ENCODE assay signal across 8 mouse cellular contexts in the genomic region with DNA sequence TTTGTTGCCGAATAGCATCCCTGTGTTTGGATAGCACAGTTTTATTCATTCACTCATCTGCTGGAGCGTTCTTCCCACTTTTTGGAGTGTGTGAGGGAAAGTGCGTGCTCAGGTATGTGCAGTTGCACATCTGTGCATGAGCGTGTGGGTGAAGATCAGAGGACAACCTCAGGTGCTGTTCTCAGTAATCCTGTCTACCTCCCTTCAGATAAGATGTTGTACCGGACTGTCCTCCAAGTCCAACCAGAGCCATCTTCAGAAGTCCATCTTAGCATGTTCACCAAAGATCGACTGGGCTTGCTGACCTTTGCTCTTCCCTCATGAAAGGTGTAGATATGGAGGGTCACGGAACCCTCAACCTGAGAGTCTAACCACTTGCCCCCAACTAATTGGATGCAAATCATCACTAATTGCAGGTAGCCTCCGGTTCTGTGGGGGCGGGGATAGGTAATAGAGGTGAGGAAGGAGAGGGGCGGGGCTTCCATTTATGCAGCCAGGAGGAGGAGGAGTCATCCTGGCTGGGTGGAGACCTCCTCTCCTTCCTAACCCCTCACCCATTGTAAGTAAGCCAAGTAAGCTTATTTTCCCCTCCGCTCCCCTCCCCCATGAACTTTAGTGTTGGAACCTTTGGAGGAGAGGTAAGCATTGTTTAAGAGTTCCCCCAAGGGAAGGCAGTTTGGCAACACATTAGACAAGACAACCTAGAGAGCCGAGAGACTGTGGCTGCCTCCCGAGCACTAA. TPM values are rescaled to one million over a fixed set of nuclear protein-coding genes. Genes with fewer than 3 reads are reported as not detected.
DNase-seq lines count a peak whose midpoint lies in the region; ATAC-seq and TF ChIP-seq lines count a peak whose summit lies in the region.

No protein-coding gene starts in this region.

- no peak for ATAC-seq in kidney, postnatal 0 days (replicated peaks; ENCODE audit: low FRiP score, low read depth)
- no peak for ATAC-seq in embryonic facial prominence, embryonic 12.5 days (ENCODE audit: insufficient number of reproducible peaks, insufficient read depth, low FRiP score, low TSS enrichment)
- peak; percentile 58; the same call in 1 of the 2 replicates for ATAC-seq in intestine, embryonic 16.5 days

- H3K4me3 ChIP-seq in kidney, postnatal 0 days (replicated peaks; ENCODE audit: low read depth, low read length), result peak overlapping the region; percentile 23
- H3K4me3 ChIP-seq in embryonic facial prominence, embryonic 12.5 days, result peak overlapping the region; percentile 21; the same call in 1 of the 2 replicates
- peak overlapping the region; percentile 45 for H3K4me3 ChIP-seq in intestine, embryonic 16.5 days (ENCODE audit: low read length)
- H3K4me3 ChIP-seq in myocyte, result no peak overlapping the region

- H3K9ac ChIP-seq in kidney, postnatal 0 days (ENCODE audit: low read depth, low read length), result 0 out of 2 replicates have a peak overlapping the region, but pooled peaks have one; percentile 9
- H3K9ac ChIP-seq in embryonic facial prominence, embryonic 12.5 days, result no peak overlapping the region
- H3K9ac ChIP-seq in intestine, embryonic 16.5 days (ENCODE audit: low read depth, low read length), result peak overlapping the region; percentile 17

- no peak overlapping the region for H3ac ChIP-seq in myocyte (ENCODE audit: control insufficient read depth, insufficient read length)

- TF ChIP-seq POLR2A in myocyte (IDR thresholded peaks at IDR 0.05; ENCODE audit: insufficient read length, low read depth), result no peak

- H3K9me3 ChIP-seq in kidney, postnatal 0 days (replicated peaks; ENCODE audit: low read length), result no peaks in the 10 kb centered on the region
- H3K9me3 ChIP-seq in embryonic facial prominence, embryonic 12.5 days, result no peaks in the 10 kb centered on the region
- peaks cover 4% of the 10 kb centered on the region; the same call in 1 of the 2 replicates for H3K9me3 ChIP-seq in intestine, embryonic 16.5 days (ENCODE audit: control insufficient read depth, low read length)

- DNase-seq in kidney, postnatal 0 days (ENCODE audit: low spot score), result no peak
- no peak for DNase-seq in kidney, adult 18-20 months
- DNase-seq in ovary, postnatal 36 days (ENCODE audit: low spot score), result no peak
- DNase-seq in c-Kit-positive CD71-positive TER-119-positive erythroid progenitor cells, embryonic 14.5 days (ENCODE audit: low spot score), result no peak
- no peak for DNase-seq in right cerebral cortex, postnatal 14 days

- WGBS in kidney, postnatal 0 days, result 13% methylated on average over 13 of the region's 13 CpGs
- WGBS in embryonic facial prominence, embryonic 12.5 days, result 23% methylated on average over 12 of the region's 13 CpGs
- 15% methylated on average over 13 of the region's 13 CpGs for WGBS in intestine, embryonic 16.5 days

- no peak for TF ChIP-seq CTCF in kidney, postnatal 0 days (IDR thresholded peaks at IDR 0.05; ENCODE audit: low read depth)

- 0 out of 2 replicates have a peak, but pooled peaks cover 3% of the 10 kb centered on the region for H3K4me1 ChIP-seq in kidney, postnatal 0 days (replicated peaks; ENCODE audit: insufficient read depth, low read length)
- peaks cover 6% of the 10 kb centered on the region; the same call in 1 of the 2 replicates for H3K4me1 ChIP-seq in embryonic facial prominence, embryonic 12.5 days
- peaks cover 9% of the 10 kb centered on the region for H3K4me1 ChIP-seq in intestine, embryonic 16.5 days (ENCODE audit: control insufficient read depth, insufficient read depth, low read length)

- no peaks in the 10 kb centered on the region for H3K36me3 ChIP-seq in kidney, postnatal 0 days (ENCODE audit: insufficient read depth, low read length)
- no peaks in the 10 kb centered on the region for H3K36me3 ChIP-seq in embryonic facial prominence, embryonic 12.5 days
- H3K36me3 ChIP-seq in intestine, embryonic 16.5 days (ENCODE audit: control insufficient read depth, insufficient read depth, low read length), result no peaks in the 10 kb centered on the region
- H3K36me3 ChIP-seq in myocyte (ENCODE audit: control insufficient read depth, insufficient read depth), result no peaks in the 10 kb centered on the region

- H3K27ac ChIP-seq in kidney, postnatal 0 days, result no peak overlapping the region
- no peak overlapping the region for H3K27ac ChIP-seq in embryonic facial prominence, embryonic 12.5 days
- no peak overlapping the region for H3K27ac ChIP-seq in intestine, embryonic 16.5 days (ENCODE audit: low read length)

- no peaks in the 10 kb centered on the region for H3K79me2 ChIP-seq in myocyte (ENCODE audit: control insufficient read depth, insufficient read depth)

- H3K4me2 ChIP-seq in kidney, postnatal 0 days (ENCODE audit: low read length), result peak overlapping the region; percentile 64
- peak overlapping the region; percentile 47 for H3K4me2 ChIP-seq in embryonic facial prominence, embryonic 12.5 days (replicated peaks)
- peak overlapping the region; percentile 66 for H3K4me2 ChIP-seq in intestine, embryonic 16.5 days (ENCODE audit: low read depth, low read length)
- H3K4me2 ChIP-seq in myocyte (ENCODE audit: low read depth), result peak overlapping the region; percentile 74

- H3K27me3 ChIP-seq in kidney, postnatal 0 days (ENCODE audit: insufficient read depth, low read length), result no peaks in the 10 kb centered on the region
- no peaks in the 10 kb centered on the region for H3K27me3 ChIP-seq in embryonic facial prominence, embryonic 12.5 days
- no peaks in the 10 kb centered on the region for H3K27me3 ChIP-seq in intestine, embryonic 16.5 days (replicated peaks; ENCODE audit: control insufficient read depth, insufficient read depth, low read length)
- H3K27me3 ChIP-seq in myocyte (ENCODE audit: control insufficient read depth, insufficient read depth, insufficient read length), result peaks cover 5% of the 10 kb centered on the region

TF ChIP-seq in myocyte, 11 proteins besides CTCF, POLR2A, EP300 and RAD21:
- TF ChIP-seq SRF (IDR thresholded peaks at IDR 0.05; ENCODE audit: control insufficient read depth, insufficient read length, low read depth) (no peak), MYOG (IDR thresholded peaks at IDR 0.05; ENCODE audit: control insufficient read depth in 1 of 3, insufficient read depth in 1 of 3, insufficient read length in 2 of 3, low read depth in 2 of 3) (no peak), MAX (IDR thresholded peaks at IDR 0.05; ENCODE audit: low read depth) (no peak), TCF3 (IDR thresholded peaks at IDR 0.05; ENCODE audit: insufficient read length, low read depth) (no peak), REST (IDR thresholded peaks at IDR 0.05; ENCODE audit: insufficient read depth, insufficient read length) (no peak), TCF12 (IDR thresholded peaks at IDR 0.05; ENCODE audit: insufficient read depth, poor library complexity, severe bottlenecking) (no peak), POLR2AphosphoS2 (IDR thresholded peaks at IDR 0.05; ENCODE audit: insufficient read length, low read depth) (no peak), E2F4 (IDR thresholded peaks at IDR 0.05; ENCODE audit: insufficient read depth) (no peak), CEBPB (IDR thresholded peaks at IDR 0.05; ENCODE audit: insufficient read depth, poor library complexity, severe bottlenecking) (no peak), USF1 (IDR thresholded peaks at IDR 0.05; ENCODE audit: low read depth) (no peak), MYOD1 (IDR thresholded peaks at IDR 0.05; ENCODE audit: control insufficient read depth in 1 of 3, insufficient read length in 2 of 3, low read depth in 2 of 3) (no peak)

RNA-seq across cellular contexts. Expression of a gene that starts 21.9 kb away (rescaled TPM):
- polyA plus RNA-seq in kidney, postnatal 0 days (2015; fragmentation: Nextera tagmentation; extraction: Ambion mirVana), result not detected in 2 replicates
- not detected in 2 replicates for polyA plus RNA-seq in embryonic facial prominence, embryonic 12.5 days (2016; fragmentation: Nextera tagmentation; extraction: Ambion mirVana)
- not detected in 2 replicates for polyA plus RNA-seq in intestine, embryonic 16.5 days (2015; fragmentation: Nextera tagmentation; extraction: Ambion mirVana)
- polyA plus RNA-seq in myocyte (2012; fragmentation: generic; extraction: Trizol), result not detected

RNA-seq across cellular contexts. Expression of a gene that starts 27.8 kb away (rescaled TPM):
- 0.36 and 0.47 TPM in 2 replicates for polyA plus RNA-seq in kidney, postnatal 0 days (2015; fragmentation: Nextera tagmentation; extraction: Ambion mirVana)
- polyA plus RNA-seq in embryonic facial prominence, embryonic 12.5 days (2016; fragmentation: Nextera tagmentation; extraction: Ambion mirVana), result 3.2 and 5.2 TPM in 2 replicates
- polyA plus RNA-seq in intestine, embryonic 16.5 days (2015; fragmentation: Nextera tagmentation; extraction: Ambion mirVana), result 0.12 and 0.15 TPM in 2 replicates
- 0.12 TPM for polyA plus RNA-seq in myocyte (2012; fragmentation: generic; extraction: Trizol)

RNA-seq across cellular contexts. Expression of a gene that starts 33.8 kb away (rescaled TPM):
- not detected in 2 replicates for polyA plus RNA-seq in kidney, postnatal 0 days (2015; fragmentation: Nextera tagmentation; extraction: Ambion mirVana)
- not detected in 2 replicates for polyA plus RNA-seq in embryonic facial prominence, embryonic 12.5 days (2016; fragmentation: Nextera tagmentation; extraction: Ambion mirVana)
- polyA plus RNA-seq in intestine, embryonic 16.5 days (2015; fragmentation: Nextera tagmentation; extraction: Ambion mirVana), result not detected in 2 replicates
- not detected for polyA plus RNA-seq in myocyte (2012; fragmentation: generic; extraction: Trizol)
